Mouse (Mus musculus): ENCODE data around the gene Trim66. TPM values are rescaled to one million over a fixed set of nuclear protein-coding genes. Genes with fewer than 3 reads are reported as not detected.

Trim66 gene
- total RNA-seq, 2 experiments from 2014 or later, result 3.1 TPM

GRCm38 (mm10) chr7:109467591-109467990 lies 40.3 kb downstream of the Trim66 start:
- intact Hi-C loops (cut with DNase I), result no loop called here
- no peak for DNase-seq

- no peak for DNase-seq
- intact Hi-C loops (cut with DNase I), result no loop called here
These were observed 47.2 kb downstream of the Trim66 start for GRCm38 (mm10) chr7:109460698-109461097.

GRCm38 (mm10) chr7:109456563-109456962 lies 51.4 kb downstream of the Trim66 start:
- intact Hi-C loops (cut with DNase I), result no loop called here
- no peak for DNase-seq

- intact Hi-C loops (cut with DNase I), result no loop called here
These were observed 52.2 kb downstream of the Trim66 start for GRCm38 (mm10) chr7:109455748-109456147.

GRCm38 (mm10) chr7:109454856-109455255 lies 53.1 kb downstream of the Trim66 start:
- no peak for DNase-seq
- intact Hi-C loops (cut with DNase I), result no loop called here

More at GRCm38 (mm10) chr7:109455748-109456147, 52.2 kb downstream of the Trim66 start:
- no peak for DNase-seq

- no peak for DNase-seq
- intact Hi-C loops (cut with DNase I), result no loop called here
These were observed 59.9 kb downstream of the Trim66 start for GRCm38 (mm10) chr7:109448060-109448459.

GRCm38 (mm10) chr7:109445012-109445411 lies 62.9 kb downstream of the Trim66 start:
- intact Hi-C loops (cut with DNase I), result no loop called here
- peak; percentile 48 for DNase-seq

- no peak for DNase-seq
- intact Hi-C loops (cut with DNase I), result no loop called here
These were observed 65.2 kb downstream of the Trim66 start for GRCm38 (mm10) chr7:109442739-109443138.

GRCm38 (mm10) chr7:109440697-109441269 lies 67.2 kb downstream of the Trim66 start:
- intact Hi-C loops (cut with DNase I), result no loop called here
- DNase-seq, result no peak

GRCm38 (mm10) chr7:109438781-109439591 lies 68.9 kb downstream of the Trim66 start, which contains the start of gene Stk33:
Stk33 (minus strand) TSS chr7:109439081.
- DNase-seq, result peak; percentile 57
- intact Hi-C loops (cut with DNase I), result no loop called here

GRCm38 (mm10) chr7:109424422-109425159 lies 83.3 kb downstream of the Trim66 start:
- DNase-seq, result no peak
- intact Hi-C loops (cut with DNase I), result loop anchor here (2.0 to 10.0 kb wide), 3 partner anchors 287 to 390 kb away; no protein-coding TSS in a partner anchor

- no peak for DNase-seq
- intact Hi-C loops (cut with DNase I), result loop anchor here (5.0 to 10.0 kb wide), 2 partner anchors 286 to 388 kb away; no protein-coding TSS in a partner anchor
These were observed 85.1 kb downstream of the Trim66 start for GRCm38 (mm10) chr7:109422803-109423202.

GRCm38 (mm10) chr7:109405491-109405890 lies 102.4 kb downstream of the Trim66 start:
- no peak for DNase-seq

GRCm38 (mm10) chr7:109399299-109399698 lies 108.6 kb downstream of the Trim66 start:
- intact Hi-C loops (cut with DNase I), result no loop called here
- no peak for DNase-seq

More at GRCm38 (mm10) chr7:109405491-109405890, 102.4 kb downstream of the Trim66 start:
- intact Hi-C loops (cut with DNase I), result no loop called here

Small RNA genes lying within 50 kb of the gene (microRNA-seq; reads per million reads assigned to microRNA genes)
- not detected for gene Gm47284

Other genes starting within 250 kb of the Trim66 start
- 1 to 10 TPM; 1.9 to 2.7 TPM for gene Stk33, start 69.1 kb downstream of the Trim66 start, total RNA-seq (2021)
- 100 to 1,000 TPM; 159 TPM for gene Rpl27a, start 11.0 kb upstream of the Trim66 start, total RNA-seq (2021)
- 10 to 100 TPM; 20.7 to 21.5 TPM for gene St5, start 195.5 kb upstream of the Trim66 start, total RNA-seq (2021)
- gene Akip1, start 195.6 kb upstream of the Trim66 start, total RNA-seq (2021), result 10 to 100 TPM in 1 of 2 experiments, 1 to 10 TPM in 1; 7.3 to 10.5 TPM
- gene BC051019, start 215.7 kb upstream of the Trim66 start, total RNA-seq (2021), result under 1 TPM in 1 of 2 experiments, not detected in 1; 0.22 TPM
- not detected for gene Ascl3, start 223.6 kb upstream of the Trim66 start, total RNA-seq (2021)
- gene Tmem9b, start 244.7 kb upstream of the Trim66 start, total RNA-seq (2021), result 10 to 100 TPM; 51.0 to 57.8 TPM